In genomic region chr14:27355151-27355550, GRCm38 (mm10) we compare ENCODE assay signal across 24 mouse cellular contexts.
DNase-seq lines count a peak whose midpoint lies in the region; ATAC-seq and TF ChIP-seq lines count a peak whose summit lies in the region.
"Had no signal": no experiment of that assay in that cellular context is flagged by ENCODE, and none has a peak within 500 bp of the region (broad histone marks: within the 10 kb centered on the region; RNA-seq: fewer than 3 reads in every experiment).

No protein-coding gene starts in this region.

- H3K4me3 ChIP-seq in small intestine, adult 2 months (ENCODE audit: low read depth, low read length), result no peak overlapping the region
- H3K4me3 ChIP-seq in forebrain, embryonic 11.5 days (ENCODE audit: low read depth, low read length), result no peak overlapping the region
- no peak overlapping the region for H3K4me3 ChIP-seq in midbrain, embryonic 13.5 days (replicated peaks)
- H3K4me3 ChIP-seq: embryonic facial prominence, embryonic 13.5 days; heart, embryonic 13.5 days; hindbrain, embryonic 10.5 days; kidney, embryonic 15.5 days; left cerebral cortex, adult 2 months; limb, embryonic 10.5 days; liver, embryonic 13.5 days; neural tube, embryonic 15.5 days had no signal

- WGBS in small intestine, adult 2 months, result 84% methylated on average over 6 of the region's 6 CpGs
- WGBS in forebrain, embryonic 11.5 days, result 91% methylated on average over 6 of the region's 6 CpGs
- 88% methylated on average over 6 of the region's 6 CpGs for WGBS in midbrain, embryonic 13.5 days

- peak overlapping the region; percentile 52 for H3K27ac ChIP-seq in small intestine, adult 2 months (ENCODE audit: insufficient read depth, low read depth, low read length)
- H3K27ac ChIP-seq in forebrain, embryonic 11.5 days (ENCODE audit: low read depth, low read length), result no peak overlapping the region
- H3K27ac ChIP-seq in midbrain, embryonic 13.5 days, result no peak overlapping the region
- H3K27ac ChIP-seq: embryonic facial prominence, embryonic 13.5 days; heart, embryonic 13.5 days; hindbrain, embryonic 10.5 days; left cerebral cortex, adult 2 months; limb, embryonic 10.5 days; liver, embryonic 13.5 days; neural tube, embryonic 15.5 days had no signal

- peak; percentile 38 for ATAC-seq in inflammation-experienced regulatory T-cells, adult 6 months
- no peak for ATAC-seq in forebrain, embryonic 11.5 days (replicated peaks; ENCODE audit: low FRiP score)
- no peak for ATAC-seq in midbrain, embryonic 13.5 days

- H3K36me3 ChIP-seq in small intestine, adult 2 months (ENCODE audit: control insufficient read depth, insufficient read depth, low read length), result no peaks in the 10 kb centered on the region
- H3K36me3 ChIP-seq in forebrain, embryonic 11.5 days (ENCODE audit: control insufficient read depth, insufficient read depth, low read length), result no peaks in the 10 kb centered on the region
- H3K36me3 ChIP-seq in midbrain, embryonic 13.5 days, result no peaks in the 10 kb centered on the region
- H3K36me3 ChIP-seq: embryonic facial prominence, embryonic 13.5 days; heart, embryonic 13.5 days; hindbrain, embryonic 10.5 days; kidney, embryonic 15.5 days; limb, embryonic 10.5 days; liver, embryonic 13.5 days; neural tube, embryonic 15.5 days had no signal

- no peak overlapping the region for H3K9ac ChIP-seq in forebrain, embryonic 11.5 days (ENCODE audit: low read length)
- H3K9ac ChIP-seq in midbrain, embryonic 13.5 days (replicated peaks), result no peak overlapping the region
- H3K9ac ChIP-seq: embryonic facial prominence, embryonic 13.5 days; heart, embryonic 13.5 days; kidney, embryonic 15.5 days; liver, embryonic 13.5 days; neural tube, embryonic 15.5 days had no signal

- no peak for TF ChIP-seq CTCF in small intestine, adult 2 months (IDR thresholded peaks at IDR 0.05; ENCODE audit: extremely low read depth, insufficient read length, insufficient replicate concordance, low read depth, low read length)

- no peaks in the 10 kb centered on the region for H3K27me3 ChIP-seq in small intestine, adult 2 months (ENCODE audit: control insufficient read depth, insufficient read depth, low read length)
- no peaks in the 10 kb centered on the region for H3K27me3 ChIP-seq in forebrain, embryonic 11.5 days (ENCODE audit: control insufficient read depth, insufficient read depth, low read length)
- H3K27me3 ChIP-seq in midbrain, embryonic 13.5 days, result no peaks in the 10 kb centered on the region
- H3K27me3 ChIP-seq: embryonic facial prominence, embryonic 13.5 days; heart, embryonic 13.5 days; liver, embryonic 13.5 days; neural tube, embryonic 15.5 days had no signal

- H3K9me3 ChIP-seq in forebrain, embryonic 11.5 days (ENCODE audit: control insufficient read depth, low read length), result no peaks in the 10 kb centered on the region
- no peaks in the 10 kb centered on the region for H3K9me3 ChIP-seq in midbrain, embryonic 13.5 days
- H3K9me3 ChIP-seq: embryonic facial prominence, embryonic 13.5 days; heart, embryonic 13.5 days; hindbrain, embryonic 10.5 days; kidney, embryonic 15.5 days; limb, embryonic 10.5 days; liver, embryonic 13.5 days; neural tube, embryonic 15.5 days had no signal

- peaks cover 10% of the 10 kb centered on the region; the same call in 1 of the 2 replicates for H3K4me1 ChIP-seq in small intestine, adult 2 months (ENCODE audit: control insufficient read depth, insufficient read depth, insufficient read length, low read length)
- H3K4me1 ChIP-seq in forebrain, embryonic 11.5 days (replicated peaks; ENCODE audit: control insufficient read depth, insufficient read depth, low read length), result no peaks in the 10 kb centered on the region
- H3K4me1 ChIP-seq in midbrain, embryonic 13.5 days (replicated peaks), result no peaks in the 10 kb centered on the region

- TF ChIP-seq POLR2A in small intestine, adult 2 months (IDR thresholded peaks at IDR 0.05; ENCODE audit: low read depth, low read length), result no peak

- DNase-seq in spleen, postnatal 36 days (ENCODE audit: low spot score in 2 of 2), result peak; percentile 60 to 76
- DNase-seq in spleen, adult 12 weeks (ENCODE audit: low spot score), result no peak
- peak; percentile 35 for DNase-seq in T-cell, adult 2 months (ENCODE audit: low spot score)
- DNase-seq in forebrain, embryonic 11.5 days (ENCODE audit: low spot score), result no peak
- DNase-seq in heart, postnatal 14 days, result no peak
- DNase-seq: adrenal gland, postnatal 14 days; cerebellum, adult 9-10 months; gastrocnemius, postnatal 25 days; liver, embryonic 13.5 days; lung, postnatal 14 days; right cerebral cortex, adult 18-20 months; spleen, adult 18-20 months; thymus, postnatal 36 days had no signal

- H3K4me2 ChIP-seq in forebrain, embryonic 11.5 days (ENCODE audit: low read depth, low read length, severe bottlenecking), result no peak overlapping the region
- no peak overlapping the region for H3K4me2 ChIP-seq in midbrain, embryonic 13.5 days (replicated peaks)
- H3K4me2 ChIP-seq: embryonic facial prominence, embryonic 13.5 days; heart, embryonic 13.5 days; kidney, embryonic 15.5 days; liver, embryonic 13.5 days; midbrain, embryonic 11.5 days; neural tube, embryonic 15.5 days had no signal

- intact Hi-C loops in heart, postnatal 14 days (cut with DNase I), result no loop called here

Comparison
In these comparisons a context has a peak if more than half of its experiments do, and no peak if none do; other contexts are left out.
1. DNase-seq: peak in spleen, postnatal 36 days (2 of 2) and T-cell, adult 2 months (single experiment); none in spleen, adult 12 weeks (single experiment), forebrain, embryonic 11.5 days (single experiment) and heart, postnatal 14 days (0 of 2).